Mouse (Mus musculus): ENCODE measurements around the gene Pced1a.

Gene Pced1a

DNA sequence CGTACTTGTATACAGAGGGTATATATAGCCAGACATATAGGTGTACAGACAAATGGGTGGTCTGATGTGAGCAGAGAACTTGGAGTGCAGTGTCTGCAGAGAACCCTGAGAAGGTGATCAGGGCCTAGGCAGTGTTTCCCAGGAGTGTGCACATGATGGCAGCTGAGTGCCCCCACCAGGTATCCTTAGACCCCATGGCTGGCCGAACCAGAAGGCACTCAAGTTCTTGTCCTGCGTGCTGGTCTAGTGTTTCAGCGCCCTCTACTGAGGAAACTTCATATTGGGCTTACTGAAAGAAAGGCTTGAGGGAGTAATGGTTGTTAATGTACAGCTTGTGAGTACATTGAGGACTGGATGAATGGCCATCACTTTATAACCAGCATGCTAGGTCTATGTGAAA lies 8.7 kb upstream of the Pced1a start:
- no peak for DNase-seq (ENCODE audit: low spot score)

DNA sequence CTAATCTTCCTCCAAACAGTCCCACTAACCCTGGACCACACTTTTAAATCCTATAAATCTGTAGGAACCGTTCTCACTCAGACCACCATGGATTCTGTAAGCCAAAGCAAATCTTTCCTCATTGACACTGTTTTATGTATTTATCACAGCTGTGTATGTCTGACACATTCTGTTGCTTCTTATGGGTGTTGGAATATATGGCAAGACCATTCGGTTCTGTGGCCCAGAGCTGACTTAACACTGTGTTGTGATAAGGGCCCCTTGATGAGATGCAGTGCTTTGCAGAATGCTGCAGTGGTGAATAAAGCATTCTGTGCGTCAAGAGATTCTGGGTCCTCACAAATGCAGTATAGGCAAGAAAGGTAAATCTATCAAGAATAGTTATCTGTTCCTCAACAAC lies 7.7 kb upstream of the Pced1a start:
- DNase-seq (ENCODE audit: low spot score): no peak

- no peak for DNase-seq (ENCODE audit: low spot score)
Measured at GRCm38 (mm10) chr2:130430484-130430883, 6.0 kb upstream of the Pced1a start.

- no peak for DNase-seq (ENCODE audit: low spot score)
Measured at GRCm38 (mm10) chr2:130429851-130430250, 5.3 kb upstream of the Pced1a start.

DNA sequence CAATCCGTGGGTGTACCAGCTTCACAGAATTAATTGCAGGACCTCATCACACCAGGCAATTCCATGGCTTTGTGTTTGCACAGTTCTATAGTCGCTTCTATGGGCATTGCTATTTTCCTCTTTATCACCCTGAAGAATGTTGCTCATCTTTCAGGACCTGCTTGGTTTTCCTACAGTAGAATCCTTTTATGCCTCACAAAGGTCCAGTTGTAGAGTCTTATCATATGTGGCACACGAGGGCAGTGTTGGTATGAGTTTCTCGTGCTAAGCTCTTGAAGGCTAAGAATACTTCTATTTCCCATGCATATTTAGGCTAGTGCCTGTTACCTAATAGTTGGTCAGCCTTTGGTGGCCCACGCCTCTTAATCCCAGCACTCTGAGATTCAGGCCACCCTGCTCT lies 611 bp upstream of the Pced1a start:
- DNase-seq (ENCODE audit: low spot score): no peak

- DNase-seq (ENCODE audit: low spot score): peak; percentile 27
Measured at GRCm38 (mm10) chr2:130423397-130424125, 940 bp downstream of the Pced1a start.

GRCm38 (mm10) chr2:130421781-130422620 lies 2.5 kb downstream of the Pced1a start:
- DNase-seq (ENCODE audit: low spot score): no peak

GRCm38 (mm10) chr2:130414094-130414856 lies 10.2 kb downstream of the Pced1a start:
- no peak for DNase-seq (ENCODE audit: low spot score)

DNA sequence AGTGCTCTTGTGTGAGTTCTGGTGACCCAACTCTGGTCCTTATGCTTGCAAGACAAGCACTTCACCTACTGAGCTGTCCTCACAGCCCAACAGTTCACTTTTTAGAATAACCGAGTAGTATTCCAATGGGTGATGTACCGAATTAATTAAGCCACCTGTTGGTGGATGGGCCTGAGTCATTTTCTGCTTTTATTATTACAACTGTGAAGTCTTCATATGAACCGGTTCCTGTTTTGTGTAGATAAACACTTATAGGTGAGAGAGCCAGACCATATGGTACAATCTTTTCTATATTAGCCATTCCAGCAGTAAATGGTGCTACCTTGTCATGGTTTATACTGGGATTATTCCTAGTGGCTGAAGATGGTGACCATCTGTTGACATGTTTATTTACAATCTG lies 11.7 kb downstream of the Pced1a start:
- no peak for DNase-seq (ENCODE audit: low spot score)

GRCm38 (mm10) chr2:130411558-130412495 lies 12.7 kb downstream of the Pced1a start:
- DNase-seq (ENCODE audit: low spot score): peak; percentile 54

DNA sequence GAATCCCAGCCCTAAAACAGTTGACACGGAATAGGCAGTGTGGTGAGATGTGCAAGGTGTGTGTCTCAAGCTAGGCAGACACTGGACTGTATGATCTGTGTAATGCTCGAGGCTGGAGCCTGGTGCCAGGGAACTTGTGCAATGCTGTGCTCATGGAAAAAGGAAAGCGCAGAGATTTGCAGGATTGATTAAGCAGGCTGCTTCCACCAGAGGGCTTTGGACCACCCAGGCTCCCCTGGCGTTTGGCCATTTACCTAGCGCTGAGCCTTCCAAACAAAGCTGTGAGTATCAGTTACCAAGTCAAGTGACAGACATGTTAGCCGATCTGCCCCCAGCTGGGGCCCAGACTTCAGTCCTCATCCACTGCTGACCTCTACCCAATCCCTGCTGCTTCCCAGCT lies 16.3 kb downstream of the Pced1a start:
- no peak for DNase-seq (ENCODE audit: low spot score)

GRCm38 (mm10) chr2:130406178-130406577 lies 18.3 kb downstream of the Pced1a start, which contains the start of gene Tmem239:
Tmem239 (plus strand) TSS chr2:130406478.
- no peak for DNase-seq (ENCODE audit: low spot score)

DNA sequence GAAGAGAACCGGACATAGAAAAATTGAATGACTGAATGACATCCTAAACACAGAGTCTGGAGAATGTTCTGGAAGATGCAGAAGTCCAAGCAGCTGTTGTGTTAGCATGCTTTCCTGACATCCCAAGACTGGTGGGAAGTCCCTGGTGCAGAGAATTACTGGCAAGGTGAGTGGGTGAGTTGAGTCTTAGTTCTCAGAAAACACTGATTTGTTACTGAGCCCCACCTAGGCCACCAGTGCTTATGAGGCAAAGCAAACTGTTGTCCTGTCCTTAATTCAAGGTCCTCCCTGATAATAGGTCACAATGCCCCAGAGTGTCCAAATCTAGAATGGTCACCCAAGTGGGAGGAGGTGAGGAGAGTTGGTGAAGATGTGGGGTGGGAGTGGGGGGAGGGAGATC lies 19.6 kb downstream of the Pced1a start, which contains the start of the genes Gm28372 and 1700020A23Rik:
Gene Gm28372 (plus strand): TSS at position 301 of the 400 bp plus-strand sequence.
Gene 1700020A23Rik (plus strand): TSS at position 321 of the 400 bp plus-strand sequence.
- DNase-seq (ENCODE audit: low spot score): no peak

DNA sequence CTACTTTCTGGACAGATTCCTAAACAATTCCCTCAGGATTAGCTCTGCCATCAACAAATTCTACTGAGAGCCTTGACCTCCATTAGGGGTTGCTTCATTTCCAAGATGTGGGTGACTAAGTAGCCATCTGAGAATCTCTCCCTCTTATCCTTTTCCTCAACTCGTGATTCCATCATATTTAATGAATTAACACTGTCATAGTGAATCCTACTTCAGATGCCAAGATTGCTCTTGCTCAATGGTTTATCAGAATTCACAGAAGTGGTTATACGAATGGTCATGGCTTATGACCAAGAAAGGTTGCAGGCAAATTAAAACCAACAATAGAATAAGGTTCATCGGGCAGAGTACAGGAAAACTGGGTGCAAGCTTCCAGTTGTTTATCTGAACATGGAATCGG lies 22.6 kb downstream of the Pced1a start:
- DNase-seq (ENCODE audit: low spot score): no peak

DNA sequence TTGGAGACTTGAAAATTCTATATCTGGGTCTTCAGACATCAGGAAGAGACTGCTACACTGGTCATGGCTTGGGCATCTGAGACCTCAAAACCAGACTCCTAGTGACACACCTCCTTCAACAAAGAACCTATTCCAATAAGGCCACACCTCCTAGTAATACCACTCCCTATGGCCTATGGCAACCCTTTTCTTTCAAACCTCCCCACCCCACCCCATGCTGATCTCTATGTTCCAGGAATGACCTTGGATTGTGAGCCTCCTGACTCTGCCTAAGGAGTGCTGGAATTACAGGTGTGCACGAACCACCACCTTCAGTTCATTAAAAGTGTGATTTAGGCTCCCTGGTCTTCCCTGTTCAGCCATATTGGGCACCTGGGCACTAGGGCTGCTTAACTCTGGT lies 24.5 kb downstream of the Pced1a start:
- DNase-seq (ENCODE audit: low spot score): no peak

DNA sequence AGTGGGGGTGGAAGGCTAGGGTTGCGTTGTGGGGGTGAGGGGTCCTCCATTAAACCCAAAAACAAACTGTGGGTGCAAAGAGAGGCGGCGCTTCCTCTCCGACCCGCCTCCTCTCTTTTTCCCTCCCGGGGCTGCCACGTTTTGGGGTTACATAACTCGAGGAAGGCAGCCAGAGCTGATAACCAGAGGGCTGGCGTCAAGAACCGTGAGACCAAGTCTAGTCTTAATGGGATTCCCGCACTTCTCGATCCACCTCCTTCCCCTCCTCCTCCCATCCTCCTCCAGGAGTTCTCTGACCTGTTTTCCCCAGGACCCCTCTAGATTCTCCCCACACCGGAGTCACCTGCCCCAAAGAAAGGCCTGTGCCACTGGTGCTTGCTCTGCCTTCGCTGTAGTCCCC lies 26.4 kb downstream of the Pced1a start:
- no peak for DNase-seq (ENCODE audit: low spot score)

GRCm38 (mm10) chr2:130397186-130397985 lies 27.1 kb downstream of the Pced1a start, which contains the start of gene Cpxm1:
Cpxm1 (minus strand) TSS chr2:130397574.
- DNase-seq (ENCODE audit: low spot score): no peak

- no peak for DNase-seq (ENCODE audit: low spot score)
Measured at GRCm38 (mm10) chr2:130395696-130396095, 28.8 kb downstream of the Pced1a start.

GRCm38 (mm10) chr2:130392836-130393235 lies 31.7 kb downstream of the Pced1a start:
- no peak for DNase-seq (ENCODE audit: low spot score)

- no peak for DNase-seq (ENCODE audit: low spot score)
Measured at GRCm38 (mm10) chr2:130390993-130391625, 33.4 kb downstream of the Pced1a start.
